ENCODE assay signal across 5 mouse cellular contexts in the genomic region with DNA sequence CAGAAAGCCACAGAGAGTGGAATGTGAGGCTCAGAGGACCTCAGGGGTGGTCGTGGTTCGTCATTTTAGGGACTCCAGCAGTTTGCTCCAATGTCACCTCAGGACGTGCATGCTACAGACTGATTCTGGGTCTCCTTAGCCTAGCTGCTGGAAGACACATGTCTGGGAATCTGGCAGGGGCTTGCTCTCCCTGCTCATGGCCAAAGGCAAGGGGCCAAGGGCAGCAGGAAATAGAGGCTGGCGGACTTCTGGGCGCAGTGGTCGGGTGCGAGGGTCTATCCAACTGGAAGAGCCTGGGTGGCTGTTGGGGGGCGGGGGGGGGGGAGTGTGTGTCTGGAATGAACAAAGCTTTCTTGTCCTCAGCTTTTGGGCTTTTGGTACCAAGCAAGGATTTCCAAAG. TPM values are rescaled to one million over a fixed set of nuclear protein-coding genes. Genes with fewer than 3 reads are reported as not detected.
"Had no signal": no experiment of that assay in that cellular context is flagged by ENCODE, and none has a peak within 500 bp of the region (broad histone marks: within the 10 kb centered on the region; RNA-seq: fewer than 3 reads in every experiment).

No protein-coding gene starts in this region.

RNA-seq across cellular contexts. Expression of a gene that starts 6.1 kb away (rescaled TPM):
- total RNA-seq: liver, adult 2 months; megakaryocyte progenitor cell, adult 5-6 weeks; megakaryocyte-erythroid progenitor cell, adult 5-6 weeks; monocyte, adult 5-6 weeks had no signal
- polyA plus RNA-seq: macrophage had no signal
